Mouse (Mus musculus): ENCODE results near the gene Sin3a. TPM values are rescaled to one million over a fixed set of nuclear protein-coding genes. Genes with fewer than 3 reads are reported as not detected.

Sin3a gene
- total RNA-seq, 1 experiment from 2014 or later, result 122 TPM

GRCm38 (mm10) chr9:57156383-57156782, 84.5 kb downstream of the Sin3a start:
- ATAC-seq (replicated peaks in 1 of 2; ENCODE audit: insufficient read depth in 1 of 2, low FRiP score in 2 of 2, low TSS enrichment in 1 of 2, low read depth in 1 of 2, poor library complexity in 2 of 2, severe bottlenecking in 2 of 2), result no peak

DNA sequence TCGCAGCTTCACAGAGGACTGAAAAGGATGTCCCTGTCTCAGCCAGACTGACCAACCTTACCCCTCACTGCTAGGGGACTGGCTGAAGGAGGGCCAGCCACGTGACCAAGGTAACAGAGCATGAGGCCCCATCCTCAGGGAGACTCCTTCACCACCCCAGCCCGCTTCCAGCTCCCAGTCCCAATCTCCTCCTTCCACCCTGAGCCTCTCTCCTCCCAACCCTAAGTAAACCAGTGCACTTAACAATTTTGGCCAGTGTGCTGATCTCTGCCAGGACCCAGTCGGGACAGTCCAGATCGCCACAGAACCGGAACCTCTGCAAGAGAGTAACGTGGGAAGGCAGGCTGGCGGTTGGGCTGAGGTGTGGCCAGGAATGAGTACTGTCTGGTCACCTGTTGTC, 85.0 kb downstream of the Sin3a start:
- no peak for ATAC-seq (replicated peaks in 1 of 2; ENCODE audit: insufficient read depth in 1 of 2, low FRiP score in 2 of 2, low TSS enrichment in 1 of 2, low read depth in 1 of 2, poor library complexity in 2 of 2, severe bottlenecking in 2 of 2)

GRCm38 (mm10) chr9:57157499-57157898, 85.7 kb downstream of the Sin3a start:
- ATAC-seq (replicated peaks in 1 of 2; ENCODE audit: insufficient read depth in 1 of 2, low FRiP score in 2 of 2, low TSS enrichment in 1 of 2, low read depth in 1 of 2, poor library complexity in 2 of 2, severe bottlenecking in 2 of 2), result no peak

DNA sequence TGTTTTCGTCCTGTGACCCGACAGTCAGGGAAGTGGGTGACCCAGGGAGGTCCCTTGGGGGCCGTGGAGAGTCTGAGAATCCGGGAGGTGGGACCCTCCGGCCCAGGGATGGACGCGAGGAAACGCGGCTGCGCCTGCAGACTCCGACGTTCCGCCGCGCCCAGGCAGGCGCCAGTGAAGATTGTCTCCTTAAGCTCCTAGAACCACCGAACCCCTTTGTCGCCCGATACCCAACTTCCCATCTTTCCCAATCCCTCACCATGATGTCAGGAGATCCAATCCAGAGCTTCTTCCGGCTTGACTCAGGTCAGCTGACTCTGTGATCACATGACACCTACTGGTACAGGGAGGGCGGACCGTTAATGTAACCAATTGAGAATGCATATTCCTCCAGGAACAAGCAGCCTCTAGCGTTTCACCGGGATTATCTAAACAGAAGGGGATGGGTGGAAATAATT, 86.2 kb downstream of the Sin3a start, which contains the start of gene Commd4:
TSS of gene Commd4 (minus strand) at position 319 of the 458 bp plus-strand sequence.
- ATAC-seq (replicated peaks in 1 of 2; ENCODE audit: insufficient read depth in 1 of 2, low FRiP score in 2 of 2, low TSS enrichment in 1 of 2, low read depth in 1 of 2, poor library complexity in 2 of 2, severe bottlenecking in 2 of 2), result peak; percentile 71 to 80

GRCm38 (mm10) chr9:57158506-57158905, 86.7 kb downstream of the Sin3a start:
- ATAC-seq (replicated peaks in 1 of 2; ENCODE audit: insufficient read depth in 1 of 2, low FRiP score in 2 of 2, low TSS enrichment in 1 of 2, low read depth in 1 of 2, poor library complexity in 2 of 2, severe bottlenecking in 2 of 2), result no peak

DNA sequence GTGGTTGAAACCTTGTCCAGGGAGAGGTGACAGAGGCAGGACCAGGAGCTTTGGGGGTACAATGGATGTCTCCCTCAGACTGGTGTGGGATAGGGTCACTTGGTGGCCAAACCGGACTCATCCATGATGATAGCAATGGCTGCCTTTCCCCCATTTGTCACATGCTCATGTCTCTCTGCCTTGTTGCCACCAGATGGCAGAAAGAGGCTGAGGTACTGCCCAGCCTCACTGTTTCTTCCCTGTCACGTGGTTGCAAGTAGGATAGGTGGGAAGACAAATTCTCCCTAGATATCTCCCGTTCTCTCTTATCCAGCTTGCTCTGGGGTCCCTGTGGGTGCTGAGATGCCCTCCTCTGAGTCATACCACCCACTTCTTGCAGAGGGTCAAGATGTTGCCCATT, 90.7 kb downstream of the Sin3a start:
- 0 out of 4 replicates have a peak, but pooled peaks have one; percentile 6 to 27 for ATAC-seq (replicated peaks in 1 of 2; ENCODE audit: insufficient read depth in 1 of 2, low FRiP score in 2 of 2, low TSS enrichment in 1 of 2, low read depth in 1 of 2, poor library complexity in 2 of 2, severe bottlenecking in 2 of 2)

GRCm38 (mm10) chr9:57163137-57163536, 91.3 kb downstream of the Sin3a start:
- no peak for ATAC-seq (replicated peaks in 1 of 2; ENCODE audit: insufficient read depth in 1 of 2, low FRiP score in 2 of 2, low TSS enrichment in 1 of 2, low read depth in 1 of 2, poor library complexity in 2 of 2, severe bottlenecking in 2 of 2)

- no peak for ATAC-seq (replicated peaks in 1 of 2; ENCODE audit: insufficient read depth in 1 of 2, low FRiP score in 2 of 2, low TSS enrichment in 1 of 2, low read depth in 1 of 2, poor library complexity in 2 of 2, severe bottlenecking in 2 of 2)
Measured at GRCm38 (mm10) chr9:57166173-57166572, 94.3 kb downstream of the Sin3a start.

GRCm38 (mm10) chr9:57168411-57168810, 96.6 kb downstream of the Sin3a start:
- no peak for ATAC-seq (replicated peaks in 1 of 2; ENCODE audit: insufficient read depth in 1 of 2, low FRiP score in 2 of 2, low TSS enrichment in 1 of 2, low read depth in 1 of 2, poor library complexity in 2 of 2, severe bottlenecking in 2 of 2)

Other genes starting within 250 kb of the Sin3a start
- not detected in 2 replicates for gene Odf3l1, start 207.4 kb upstream of the Sin3a start, total RNA-seq (2017)
- not detected in 2 replicates for gene Cspg4, start 207.0 kb upstream of the Sin3a start, total RNA-seq (2017)
- gene Snx33, start 143.7 kb upstream of the Sin3a start, total RNA-seq (2017), result 10.6 and 12.8 TPM in 2 replicates
- 78.7 and 87.2 TPM in 2 replicates for gene Imp3, start 134.6 kb upstream of the Sin3a start, total RNA-seq (2017)
- gene Snupn, start 121.2 kb upstream of the Sin3a start, total RNA-seq (2017), result 3.8 and 7.8 TPM in 2 replicates
- 10.4 and 18.1 TPM in 2 replicates for gene Ptpn9, start 77.1 kb upstream of the Sin3a start, total RNA-seq (2017)
- gene Man2c1, start 58.6 kb downstream of the Sin3a start, total RNA-seq (2017), result 42.8 and 58.5 TPM in 2 replicates
- gene Neil1, start 76.3 kb downstream of the Sin3a start, total RNA-seq (2017), result 4.1 and 5.8 TPM in 2 replicates
- 50.9 and 121 TPM in 2 replicates for gene Commd4, start 86.3 kb downstream of the Sin3a start, total RNA-seq (2017)
- not detected in 2 replicates for gene Trcg1, start 164.5 kb downstream of the Sin3a start, total RNA-seq (2017)
- 26.4 and 32.4 TPM in 2 replicates for gene 1700017B05Rik, start 190.6 kb downstream of the Sin3a start, total RNA-seq (2017)